Mouse (Mus musculus) hindbrain, postnatal 0 days (tissue): ENCODE results near the gene Enah. TPM values are rescaled to one million over a fixed set of nuclear protein-coding genes. Genes with fewer than 3 reads are reported as not detected.
A peak's percentile ranks its signal among the peaks of the same experiment; 100 is the strongest.

Experiments used
- ATAC-seq: fragments of 200-750 bp; cut with Nextera tagmentation; 2 replicates; pipeline ENCODE4 v1.8.0; 2017; ENCODE audit warnings: mild to moderate bottlenecking, moderate TSS enrichment, moderate library complexity
- DNase-seq: peaks from one replicate; pipeline ENCODE4 v3.0.0-alpha.2; 2015; ENCODE audit warnings: low spot score
- H3K27ac ChIP-seq: fragments of 300-500 bp; sonication (generic); 2 replicates; pipeline ENCODE4 v1.5.1; 2014; ENCODE audit warnings: mild to moderate bottlenecking
- H3K27me3 ChIP-seq: fragments of 300-500 bp; sonication (generic); 2 replicates; pipeline ENCODE4 v1.6.1; 2014; ENCODE audit warnings: low read length, mixed read lengths; ENCODE audit not compliant: insufficient read depth
- H3K36me3 ChIP-seq: fragments of 300-500 bp; sonication (generic); 2 replicates; pipeline ENCODE4 v1.6.1; 2014; ENCODE audit warnings: low read length, mixed read lengths; ENCODE audit not compliant: insufficient read depth
- H3K4me1 ChIP-seq: fragments of 300-500 bp; sonication (generic); 2 replicates; pipeline ENCODE4 v1.6.1; 2014; ENCODE audit warnings: antibody characterized with exemption, low read length, mixed read lengths; ENCODE audit not compliant: insufficient read depth
- H3K4me2 ChIP-seq: fragments of 300-500 bp; sonication (generic); 2 replicates; pipeline ENCODE4 v1.6.1; 2014; ENCODE audit warnings: low read depth, mild to moderate bottlenecking, low read length, moderate library complexity, mixed read lengths
- H3K4me3 ChIP-seq: fragments of 300-500 bp; sonication (generic); 2 replicates; pipeline ENCODE4 v1.5.1; 2014; ENCODE audit warnings: low read length
- H3K9ac ChIP-seq: fragments of 300-500 bp; sonication (generic); replicated peaks from 2 replicates; pipeline ENCODE4 v1.6.1; 2014; ENCODE audit warnings: mild to moderate bottlenecking, low read length, moderate library complexity, mixed read lengths
- H3K9me3 ChIP-seq: fragments of 300-500 bp; sonication (generic); 2 replicates; pipeline ENCODE4 v1.6.1; 2016; ENCODE audit warnings: low read length, mixed read lengths
- CTCF ChIP-seq: IDR thresholded peaks from 2 replicates; pipeline ENCODE4 v1.5.1; 2016; ENCODE audit warnings: antibody characterized with exemption, control low read depth, low read depth
- WGBS: fragments of 180-500 bp; shearing (Covaris S2); extraction: QIAGEN DNeasy Blood & Tissue Kit; methylation state at CpG from one replicate; pipeline ENCODE4 v1.1.7; 2014; 5-methylcytosine and 5-hydroxymethylcytosine counted together
- polyA plus RNA-seq: library from polyadenylated mRNA; unstranded; fragments of >200 nt; fragmentation: Nextera tagmentation; extraction: Ambion mirVana; gene quantifications from 2 replicates; pipeline ENCODE4 v1.2.1, GENCODE M21; 2015
- total RNA-seq: library from RNA; depleted of rRNA; stranded (reverse); fragments of >200 nt; gene quantifications from 2 replicates; pipeline ENCODE4 v1.2.3, GENCODE M21; 2014

Enah gene
- total and polyA plus RNA-seq, 2 experiments from 2014 or later, result 20.7 to 73.2 TPM

DNA sequence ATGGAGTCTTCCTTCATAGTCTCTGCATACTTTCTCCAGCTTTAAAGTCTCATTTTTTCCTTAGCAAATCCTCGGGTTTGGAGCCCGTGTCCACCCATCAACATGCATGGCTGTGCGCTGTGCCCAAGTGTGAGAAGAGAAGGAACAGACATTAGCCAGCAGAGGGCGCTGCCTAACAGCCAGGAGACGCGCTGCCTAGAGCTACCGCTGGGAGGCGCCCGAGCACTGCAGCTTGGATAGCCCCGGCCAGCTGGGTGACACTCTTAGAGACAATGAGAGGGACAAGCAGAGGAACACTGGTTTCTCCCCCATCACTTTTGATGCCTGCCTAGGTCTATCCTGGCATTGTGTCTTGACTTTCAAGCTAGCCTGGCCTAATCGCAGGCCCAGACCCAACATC is 131.0 kb downstream of the Enah start:
- H3K9me3 ChIP-seq, result no peaks in the 10 kb centered on the region
- no peak overlapping the region for H3K4me3 ChIP-seq
- H3K27me3 ChIP-seq, result no peaks in the 10 kb centered on the region
- H3K27ac ChIP-seq, result no peak overlapping the region
- H3K4me1 ChIP-seq, result no peaks in the 10 kb centered on the region
- H3K9ac ChIP-seq, result no peak overlapping the region
- H3K36me3 ChIP-seq, result no peaks in the 10 kb centered on the region
- ATAC-seq (peak; percentile 87), DNase-seq (peak; percentile 89)
- peak; percentile 100 for TF ChIP-seq CTCF
- WGBS, result 3% methylated on average over 11 of the region's 11 CpGs
- H3K4me2 ChIP-seq, result no peak overlapping the region

DNA sequence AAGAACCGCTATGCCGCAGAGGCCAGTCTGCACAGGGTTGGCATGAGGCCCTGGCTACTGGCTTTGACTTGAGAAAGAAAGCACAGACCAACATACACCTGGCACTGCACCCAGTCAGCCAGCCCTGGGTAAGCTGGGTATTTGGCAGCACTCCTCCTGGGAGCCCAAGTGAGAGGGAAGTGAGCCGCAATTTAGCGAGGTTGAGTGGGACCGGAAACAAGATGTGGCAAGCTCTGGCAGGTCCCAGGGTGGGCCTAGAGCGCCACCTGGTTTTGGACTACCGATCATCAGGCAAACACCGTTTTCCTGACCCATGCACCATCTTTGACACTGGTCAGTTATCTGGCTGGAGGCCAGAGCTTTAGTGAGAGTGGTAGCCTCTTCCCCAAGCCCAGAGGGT is 138.3 kb downstream of the Enah start:
- 20% methylated on average over 8 of the region's 8 CpGs for WGBS
- Histone ChIP-seq H3K27me3 (no peaks in the 10 kb centered on the region), H3K27ac (peak overlapping the region; percentile 32), H3K4me3 (no peak overlapping the region), H3K9ac (no peak overlapping the region), H3K36me3 (no peaks in the 10 kb centered on the region), H3K4me1 (peaks cover 9% of the 10 kb centered on the region; the same call in 1 of the 2 replicates), H3K4me2 (no peak overlapping the region), H3K9me3 (no peaks in the 10 kb centered on the region)
- peak; percentile 78 for TF ChIP-seq CTCF
- DNase-seq (peak; percentile 87), ATAC-seq (peak; percentile 71)

DNA sequence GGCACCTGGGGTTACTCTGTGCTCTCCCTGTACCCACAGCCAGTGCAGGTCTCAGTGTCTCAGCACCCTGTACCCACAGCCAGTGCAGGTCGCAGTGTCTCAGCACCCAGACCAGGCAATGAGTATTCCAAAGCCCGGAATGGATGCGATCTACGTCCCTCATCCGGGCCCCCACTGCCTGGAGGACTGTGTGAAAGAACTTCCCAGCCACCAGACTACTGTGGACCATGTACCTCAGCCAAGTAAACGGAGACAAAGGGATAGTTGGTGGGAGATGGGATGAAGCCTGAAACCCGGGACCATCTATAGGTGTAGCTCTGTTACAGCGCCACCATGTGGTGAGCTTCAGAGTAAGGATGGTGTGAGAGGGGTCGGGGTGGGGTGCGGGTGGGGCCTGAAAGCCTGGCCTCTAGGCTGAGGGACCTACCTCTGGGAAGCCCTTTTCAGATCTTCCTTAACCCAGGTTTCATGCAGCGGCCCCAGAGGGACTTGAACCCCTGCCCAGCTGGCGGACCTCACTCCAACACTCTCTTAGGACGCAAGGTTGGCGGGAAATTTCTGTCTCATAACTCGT is 139.0 kb downstream of the Enah start:
- Histone ChIP-seq H3K36me3 (no peaks in the 10 kb centered on the region), H3K4me1 (peaks cover 9% of the 10 kb centered on the region; the same call in 1 of the 2 replicates), H3K9me3 (no peaks in the 10 kb centered on the region), H3K9ac (no peak overlapping the region), H3K27me3 (no peaks in the 10 kb centered on the region), H3K27ac (peak overlapping the region; percentile 32), H3K4me2 (no peak overlapping the region), H3K4me3 (no peak overlapping the region)
- TF ChIP-seq CTCF, result peak; percentile 49
- 44% methylated on average over 15 of the region's 15 CpGs for WGBS
- DNase-seq (peak; percentile 57), ATAC-seq (peak; percentile 46; the same call in 1 of the 2 replicates)

DNA sequence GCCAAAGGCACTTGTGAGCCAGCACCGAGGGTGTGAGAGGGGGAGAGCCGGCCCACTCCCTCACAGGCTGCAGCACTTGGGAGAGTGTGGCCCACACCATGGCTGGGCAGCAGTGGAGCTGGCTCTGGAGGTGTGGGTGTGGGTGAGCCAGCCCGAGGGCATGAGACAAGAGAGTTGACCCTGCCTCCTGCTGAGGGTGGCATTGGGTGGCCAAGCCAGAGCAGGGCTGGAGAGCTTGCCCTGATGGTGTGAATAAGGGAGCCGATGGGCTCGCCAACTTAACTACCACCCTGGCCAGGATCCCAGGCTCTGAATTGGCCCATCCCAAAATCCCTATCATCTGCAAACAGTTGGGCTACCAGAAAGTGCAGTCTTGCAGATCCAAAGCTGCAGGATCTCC is 141.4 kb downstream of the Enah start:
- H3K36me3 ChIP-seq, result no peaks in the 10 kb centered on the region
- ATAC-seq (0 out of 2 replicates have a peak, but pooled peaks have one; percentile 27), DNase-seq (peak; percentile 58)
- H3K4me3 ChIP-seq, result no peak overlapping the region
- no peak overlapping the region for H3K9ac ChIP-seq
- no peaks in the 10 kb centered on the region for H3K9me3 ChIP-seq
- no peaks in the 10 kb centered on the region for H3K27me3 ChIP-seq
- peak overlapping the region; percentile 57; the same call in 1 of the 2 replicates for H3K27ac ChIP-seq
- 51% methylated on average over 5 of the region's 5 CpGs for WGBS
- H3K4me1 ChIP-seq, result peaks cover 9% of the 10 kb centered on the region; the same call in 1 of the 2 replicates
- no peak overlapping the region for H3K4me2 ChIP-seq
- no peak for TF ChIP-seq CTCF

DNA sequence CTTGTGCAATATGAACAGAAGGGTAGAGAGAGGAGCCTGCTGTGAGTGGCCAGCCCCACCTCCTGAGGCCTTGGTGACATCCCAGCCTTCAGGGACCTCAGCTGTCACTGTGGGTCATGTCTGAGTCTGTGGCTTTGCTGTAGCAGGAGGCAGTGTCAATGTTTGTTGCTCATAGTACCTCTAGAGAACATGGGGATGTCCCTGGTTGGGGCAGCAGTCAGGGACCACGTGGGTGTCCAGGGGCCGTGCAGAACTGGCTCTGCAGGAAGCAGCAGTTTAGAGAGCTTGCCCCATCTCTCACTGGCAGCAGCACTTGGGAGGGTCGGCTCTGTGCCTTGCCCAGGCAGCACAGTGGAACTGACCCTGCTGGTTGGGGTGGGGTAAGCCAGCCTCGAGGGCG is 142.7 kb downstream of the Enah start:
- Histone ChIP-seq H3K4me1 (peaks cover 8% of the 10 kb centered on the region; the same call in 1 of the 2 replicates), H3K9ac (no peak overlapping the region), H3K4me3 (no peak overlapping the region), H3K27ac (peak overlapping the region; percentile 49; the same call in 1 of the 2 replicates), H3K36me3 (no peaks in the 10 kb centered on the region), H3K27me3 (no peaks in the 10 kb centered on the region), H3K4me2 (no peak overlapping the region), H3K9me3 (no peaks in the 10 kb centered on the region)
- TF ChIP-seq CTCF, result no peak
- DNase-seq, result peak; percentile 38
- ATAC-seq, result peak; percentile 44; the same call in 1 of the 2 replicates
- 50% methylated on average over 5 of the region's 5 CpGs for WGBS

DNA sequence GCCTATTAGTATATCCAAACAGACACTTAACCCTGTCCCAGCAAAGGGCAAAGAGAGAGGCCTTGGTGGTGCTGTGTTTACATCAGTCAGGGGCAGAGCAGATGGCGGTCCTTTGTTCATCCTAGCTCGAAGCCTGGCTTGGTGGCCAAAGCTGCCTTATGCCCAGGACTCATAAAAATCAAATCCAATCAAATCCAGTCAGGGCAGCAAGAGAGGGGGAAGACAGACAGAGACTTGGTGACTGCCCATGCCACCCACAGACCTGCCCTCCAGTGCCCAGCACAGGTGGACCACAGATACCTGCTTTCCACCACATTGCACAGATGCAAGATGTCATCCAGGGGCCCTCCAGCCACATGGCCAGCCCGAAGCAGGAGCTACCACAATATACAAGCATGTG is 143.1 kb downstream of the Enah start:
- Histone ChIP-seq H3K4me1 (peaks cover 4% of the 10 kb centered on the region; the same call in 1 of the 2 replicates), H3K36me3 (no peaks in the 10 kb centered on the region), H3K9me3 (no peaks in the 10 kb centered on the region), H3K27ac (peak overlapping the region; percentile 49; the same call in 1 of the 2 replicates), H3K27me3 (no peaks in the 10 kb centered on the region), H3K4me3 (no peak overlapping the region), H3K4me2 (no peak overlapping the region), H3K9ac (no peak overlapping the region)
- 66% methylated on average over 3 of the region's 3 CpGs for WGBS
- no peak; the same call in 1 of the 2 replicates for ATAC-seq
- TF ChIP-seq CTCF, result no peak
- peak; percentile 38 for DNase-seq
